Mouse (Mus musculus): ENCODE measurements around the gene Aurka. TPM values are rescaled to one million over a fixed set of nuclear protein-coding genes. Genes with fewer than 3 reads are reported as not detected.

Gene Aurka
- polyA plus RNA-seq, 1 experiment from 2014 or later: 103 TPM

Other genes starting within 250 kb of the Aurka start
- gene Mc3r, start 122.0 kb downstream of the Aurka start, polyA plus RNA-seq (2015; fragmentation: Nextera tagmentation; extraction: Ambion mirVana): not detected in 2 replicates
- 14.5 and 15.1 TPM in 2 replicates for gene Fam210b, start 25.0 kb downstream of the Aurka start, polyA plus RNA-seq (2015; fragmentation: Nextera tagmentation; extraction: Ambion mirVana)
- 35.1 and 39.5 TPM in 2 replicates for gene Cstf1, start 146 bp upstream of the Aurka start, polyA plus RNA-seq (2015; fragmentation: Nextera tagmentation; extraction: Ambion mirVana)
- gene Cass4, start 23.3 kb upstream of the Aurka start, polyA plus RNA-seq (2015; fragmentation: Nextera tagmentation; extraction: Ambion mirVana): 0.18 and 0.29 TPM in 2 replicates
- gene Rtf2, start 70.0 kb upstream of the Aurka start, polyA plus RNA-seq (2015; fragmentation: Nextera tagmentation; extraction: Ambion mirVana): 69.8 and 70.1 TPM in 2 replicates
- gene Gcnt7, start 88.1 kb upstream of the Aurka start, polyA plus RNA-seq (2015; fragmentation: Nextera tagmentation; extraction: Ambion mirVana): 0.95 and 1.1 TPM in 2 replicates
- gene Fam209, start 102.0 kb upstream of the Aurka start, polyA plus RNA-seq (2015; fragmentation: Nextera tagmentation; extraction: Ambion mirVana): not detected in 2 replicates
- gene Tfap2c, start 179.1 kb upstream of the Aurka start, polyA plus RNA-seq (2015; fragmentation: Nextera tagmentation; extraction: Ambion mirVana): 0.06 and 0.15 TPM in 2 replicates

Measured in intestine, embryonic 15.5 days (tissue).